Mouse (Mus musculus): Measurements from ENCODE around the gene Cdc42ep4. TPM values are rescaled to one million over a fixed set of nuclear protein-coding genes. Genes with fewer than 3 reads are reported as not detected.

The Cdc42ep4 gene
- total RNA-seq, 2 experiments from 2014 or later, result 15.7 to 16.2 TPM

GRCm38 (mm10) chr11:113730879-113731278, 20.8 kb downstream of the Cdc42ep4 start:
- DNase-seq, result no peak
- intact Hi-C loops (cut with DNase I; ENCODE audit: low total_unique reads), result no loop called here

- intact Hi-C loops (cut with DNase I; ENCODE audit: low total_unique reads), result no loop called here
- no peak for DNase-seq
These were observed 21.8 kb downstream of the Cdc42ep4 start for GRCm38 (mm10) chr11:113729917-113730316.

- DNase-seq, result peak; percentile 19
- intact Hi-C loops (cut with DNase I; ENCODE audit: low total_unique reads), result no loop called here
These were observed 22.4 kb downstream of the Cdc42ep4 start for GRCm38 (mm10) chr11:113729239-113729638.

GRCm38 (mm10) chr11:113727992-113728391, 23.7 kb downstream of the Cdc42ep4 start:
- DNase-seq, result no peak
- intact Hi-C loops (cut with DNase I; ENCODE audit: low total_unique reads), result no loop called here

GRCm38 (mm10) chr11:113726994-113727888, 24.4 kb downstream of the Cdc42ep4 start:
- peak; percentile 38 for DNase-seq
- intact Hi-C loops (cut with DNase I; ENCODE audit: low total_unique reads), result no loop called here

- intact Hi-C loops (cut with DNase I; ENCODE audit: low total_unique reads), result no loop called here
- peak; percentile 48 for DNase-seq
These were observed 26.2 kb downstream of the Cdc42ep4 start for GRCm38 (mm10) chr11:113725235-113726048.

GRCm38 (mm10) chr11:113722405-113723090, 29.1 kb downstream of the Cdc42ep4 start:
- DNase-seq, result no peak
- intact Hi-C loops (cut with DNase I; ENCODE audit: low total_unique reads), result no loop called here

- DNase-seq, result no peak
These were observed 33.8 kb downstream of the Cdc42ep4 start for GRCm38 (mm10) chr11:113717767-113718424.

GRCm38 (mm10) chr11:113716132-113716531, 35.5 kb downstream of the Cdc42ep4 start:
- DNase-seq, result no peak
- intact Hi-C loops (cut with DNase I; ENCODE audit: low total_unique reads), result no loop called here

More at GRCm38 (mm10) chr11:113717767-113718424, 33.8 kb downstream of the Cdc42ep4 start:
- intact Hi-C loops (cut with DNase I; ENCODE audit: low total_unique reads), result no loop called here

- intact Hi-C loops (cut with DNase I; ENCODE audit: low total_unique reads), result no loop called here
- DNase-seq, result no peak
These were observed 36.5 kb downstream of the Cdc42ep4 start for GRCm38 (mm10) chr11:113715078-113715674.

- intact Hi-C loops (cut with DNase I; ENCODE audit: low total_unique reads), result no loop called here
- DNase-seq, result no peak
These were observed 40.6 kb downstream of the Cdc42ep4 start for GRCm38 (mm10) chr11:113711061-113711460.

GRCm38 (mm10) chr11:113710257-113710777, 41.4 kb downstream of the Cdc42ep4 start:
- DNase-seq, result no peak
- intact Hi-C loops (cut with DNase I; ENCODE audit: low total_unique reads), result no loop called here

GRCm38 (mm10) chr11:113709731-113710256, 41.9 kb downstream of the Cdc42ep4 start, which contains the start of gene Cpsf4l:
TSS of gene Cpsf4l (minus strand) at chr11:113710017.
- no peak for DNase-seq
- intact Hi-C loops (cut with DNase I; ENCODE audit: low total_unique reads), result no loop called here

- no peak for DNase-seq
- intact Hi-C loops (cut with DNase I; ENCODE audit: low total_unique reads), result no loop called here
These were observed 42.4 kb downstream of the Cdc42ep4 start for GRCm38 (mm10) chr11:113709272-113709671.

- DNase-seq, result no peak
- intact Hi-C loops (cut with DNase I; ENCODE audit: low total_unique reads), result no loop called here
These were observed 43.0 kb downstream of the Cdc42ep4 start for GRCm38 (mm10) chr11:113708629-113709213.

- DNase-seq, result no peak
- intact Hi-C loops (cut with DNase I; ENCODE audit: low total_unique reads), result no loop called here
These were observed 45.6 kb downstream of the Cdc42ep4 start for GRCm38 (mm10) chr11:113705966-113706652.

- DNase-seq, result peak; percentile 68
- intact Hi-C loops (cut with DNase I; ENCODE audit: low total_unique reads), result loop anchor here (2.0 kb wide), 1 partner anchor 107 kb away; no protein-coding TSS in a partner anchor
These were observed 47.9 kb downstream of the Cdc42ep4 start for GRCm38 (mm10) chr11:113703758-113704157.
